ENCODE assay signal across 12 mouse cellular contexts in genomic region chr4:119967636-119968035, GRCm38 (mm10).
DNase-seq lines count a peak whose midpoint lies in the region; ATAC-seq and TF ChIP-seq lines count a peak whose summit lies in the region.
"Had no signal": no experiment of that assay in that cellular context is flagged by ENCODE, and none has a peak within 500 bp of the region (broad histone marks: within the 10 kb centered on the region; RNA-seq: fewer than 3 reads in every experiment).

No protein-coding gene starts in this region.

- peaks cover 20% of the 10 kb centered on the region; the same call in 1 of the 2 replicates for H3K27me3 ChIP-seq in heart, embryonic 10.5 days (ENCODE audit: insufficient read depth, poor library complexity, severe bottlenecking)
- H3K27me3 ChIP-seq in heart, adult 2 months (ENCODE audit: control insufficient read depth, insufficient read depth, low read length) = no peaks in the 10 kb centered on the region
- H3K27me3 ChIP-seq in kidney, embryonic 14.5 days (ENCODE audit: control insufficient read depth, insufficient read depth, low read length) = no peaks in the 10 kb centered on the region
- no peaks in the 10 kb centered on the region for H3K27me3 ChIP-seq in neural tube, embryonic 13.5 days
- H3K27me3 ChIP-seq: forebrain, embryonic 12.5 days had no signal

- H3K4me3 ChIP-seq in heart, embryonic 10.5 days = no peak overlapping the region
- no peak overlapping the region for H3K4me3 ChIP-seq in heart, adult 2 months
- no peak overlapping the region for H3K4me3 ChIP-seq in kidney, embryonic 14.5 days (ENCODE audit: low read length)
- no peak overlapping the region for H3K4me3 ChIP-seq in neural tube, embryonic 13.5 days
- H3K4me3 ChIP-seq in gastrocnemius, adult 2 months = no peak overlapping the region
- H3K4me3 ChIP-seq: forebrain, embryonic 12.5 days; liver, embryonic 12.5 days had no signal

- ATAC-seq in kidney, embryonic 14.5 days (ENCODE audit: low FRiP score, low TSS enrichment) = no peak
- no peak for ATAC-seq in neural tube, embryonic 13.5 days (ENCODE audit: low read depth)
- ATAC-seq: inflammation-experienced regulatory T-cells, adult 6 months; liver, embryonic 12.5 days had no signal

- no peaks in the 10 kb centered on the region for H3K9me3 ChIP-seq in heart, embryonic 10.5 days
- H3K9me3 ChIP-seq in kidney, embryonic 14.5 days (ENCODE audit: control insufficient read depth, low read length) = no peaks in the 10 kb centered on the region
- H3K9me3 ChIP-seq in neural tube, embryonic 13.5 days = no peaks in the 10 kb centered on the region
- H3K9me3 ChIP-seq: forebrain, embryonic 12.5 days; liver, embryonic 12.5 days had no signal

- no peak for DNase-seq in heart, embryonic 10.5 days (ENCODE audit: low spot score)
- DNase-seq in heart, adult 2 months = no peak
- peak; percentile 30 to 54 for DNase-seq in kidney, adult 8-10 months
- DNase-seq in neural tube, embryonic 10.5 days (ENCODE audit: extremely low spot score, low spot score) = no peak
- no peak for DNase-seq in frontal cortex, adult 2 months (ENCODE audit: extremely low spot score in 1 of 2, low spot score in 1 of 2)
- DNase-seq in gastrocnemius, adult 2 months = no peak
- DNase-seq: thymus, postnatal 14 days had no signal

- WGBS in heart, embryonic 10.5 days = 68% methylated on average over 2 of the region's 2 CpGs
- 81% methylated on average over 2 of the region's 2 CpGs for WGBS in heart, adult 2 months
- WGBS in kidney, embryonic 14.5 days = 50% methylated on average over 2 of the region's 2 CpGs
- 74% methylated on average over 2 of the region's 2 CpGs for WGBS in neural tube, embryonic 13.5 days

- H3K27ac ChIP-seq in heart, embryonic 10.5 days = peak overlapping the region; percentile 37
- H3K27ac ChIP-seq in heart, adult 2 months = no peak overlapping the region
- no peak overlapping the region for H3K27ac ChIP-seq in kidney, embryonic 14.5 days (ENCODE audit: low read depth, low read length)
- peak overlapping the region; percentile 78 for H3K27ac ChIP-seq in neural tube, embryonic 13.5 days (replicated peaks)
- H3K27ac ChIP-seq in gastrocnemius, adult 2 months = no peak overlapping the region
- H3K27ac ChIP-seq: liver, embryonic 12.5 days had no signal

- intact Hi-C loops in heart, adult 2 months (cut with DNase I) = loop anchor here (2.0 kb wide), 1 partner anchor 63 kb away; no protein-coding TSS in a partner anchor
- intact Hi-C loops in gastrocnemius, adult 2 months (cut with DNase I) = no loop called here

- TF ChIP-seq EP300 in heart, adult 2 months (IDR thresholded peaks at IDR 0.05; ENCODE audit: insufficient read depth, low read depth, low read length) = no peak

- no peak overlapping the region for H3K4me2 ChIP-seq in kidney, embryonic 14.5 days (replicated peaks; ENCODE audit: low read depth, low read length)
- no peak overlapping the region for H3K4me2 ChIP-seq in neural tube, embryonic 13.5 days
- H3K4me2 ChIP-seq: forebrain, embryonic 12.5 days; liver, embryonic 12.5 days had no signal

- TF ChIP-seq CTCF in heart, adult 2 months (IDR thresholded peaks at IDR 0.05) = no peak
- TF ChIP-seq CTCF in gastrocnemius, adult 2 months (IDR thresholded peaks at IDR 0.05) = no peak

- no peaks in the 10 kb centered on the region for H3K79me2 ChIP-seq in heart, adult 2 months (replicated peaks; ENCODE audit: control insufficient read depth, insufficient read depth, low read length)

- no peaks in the 10 kb centered on the region for H3K36me3 ChIP-seq in heart, embryonic 10.5 days
- H3K36me3 ChIP-seq in heart, adult 2 months (ENCODE audit: control insufficient read depth, insufficient read depth, low read length) = no peaks in the 10 kb centered on the region
- H3K36me3 ChIP-seq in kidney, embryonic 14.5 days (ENCODE audit: control insufficient read depth, insufficient read depth, low read length) = no peaks in the 10 kb centered on the region
- H3K36me3 ChIP-seq in neural tube, embryonic 13.5 days = no peaks in the 10 kb centered on the region
- H3K36me3 ChIP-seq: forebrain, embryonic 12.5 days; liver, embryonic 12.5 days had no signal

- peaks cover 66% of the 10 kb centered on the region for H3K4me1 ChIP-seq in heart, embryonic 10.5 days
- peaks cover 3% of the 10 kb centered on the region; the same call in 1 of the 2 replicates for H3K4me1 ChIP-seq in heart, adult 2 months (ENCODE audit: control insufficient read depth, insufficient read depth, low read length)
- H3K4me1 ChIP-seq in kidney, embryonic 14.5 days (ENCODE audit: control insufficient read depth, insufficient read depth, low read length) = peaks cover 10% of the 10 kb centered on the region
- H3K4me1 ChIP-seq in neural tube, embryonic 13.5 days (replicated peaks) = peaks cover 52% of the 10 kb centered on the region

- H3K9ac ChIP-seq in heart, adult 2 months (ENCODE audit: low read depth, low read length) = no peak overlapping the region
- H3K9ac ChIP-seq in kidney, embryonic 14.5 days (ENCODE audit: low read depth, low read length) = no peak overlapping the region
- no peak overlapping the region for H3K9ac ChIP-seq in neural tube, embryonic 13.5 days
- H3K9ac ChIP-seq: forebrain, embryonic 12.5 days; liver, embryonic 12.5 days had no signal

- no peak for TF ChIP-seq POLR2A in heart, adult 2 months (IDR thresholded peaks at IDR 0.05; ENCODE audit: insufficient read depth, low read depth, low read length)

Comparison
In these comparisons a context has a peak if more than half of its experiments do, and no peak if none do; other contexts are left out.
1. H3K27ac ChIP-seq: peak in heart, embryonic 10.5 days (single experiment) and neural tube, embryonic 13.5 days (single experiment); none in heart, adult 2 months (single experiment), kidney, embryonic 14.5 days (single experiment) and gastrocnemius, adult 2 months (single experiment).
2. DNase-seq: peak in kidney, adult 8-10 months (2 of 2); none in heart, embryonic 10.5 days (single experiment), heart, adult 2 months (0 of 2), neural tube, embryonic 10.5 days (single experiment), frontal cortex, adult 2 months (0 of 2) and gastrocnemius, adult 2 months (single experiment).